Mouse (Mus musculus) mesoderm, embryonic 11.5 days (tissue): Measurements from ENCODE around the gene Nr1h4.

Experiments used
- DNase-seq: peaks from one replicate; pipeline ENCODE4 v3.0.0-alpha.2; 2012; ENCODE audit warnings: low read depth, low spot score

The Nr1h4 gene

DNA sequence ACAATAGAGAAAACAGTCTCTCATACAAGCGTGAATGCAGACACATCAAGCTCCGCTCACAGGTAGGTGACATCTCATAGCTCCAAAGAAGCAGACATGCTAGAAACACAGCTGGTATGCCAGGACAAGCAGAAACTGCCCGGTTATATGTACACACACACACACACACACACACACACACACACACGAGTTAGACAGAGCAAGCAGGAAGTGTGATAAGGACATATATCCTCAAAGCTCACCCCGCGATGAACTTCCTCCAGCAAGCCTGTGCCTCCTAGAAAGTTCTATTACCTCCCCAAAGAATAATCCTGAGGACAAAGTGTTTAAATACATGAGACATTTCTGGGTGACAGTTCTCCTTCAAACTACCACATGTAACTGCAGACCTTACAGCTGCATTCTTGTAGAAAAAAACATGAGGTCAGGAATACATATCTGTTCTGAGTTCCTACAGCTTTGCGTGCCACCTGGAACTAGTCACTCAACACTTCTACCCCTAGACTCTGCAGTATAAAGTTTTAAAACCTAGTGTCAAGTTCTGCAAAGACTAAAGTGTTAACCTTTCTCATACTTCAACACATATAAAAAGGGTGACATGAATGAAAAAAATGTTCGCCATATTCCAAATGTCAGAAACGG, 11.5 kb downstream of the Nr1h4 start:
- no peak for DNase-seq

DNA sequence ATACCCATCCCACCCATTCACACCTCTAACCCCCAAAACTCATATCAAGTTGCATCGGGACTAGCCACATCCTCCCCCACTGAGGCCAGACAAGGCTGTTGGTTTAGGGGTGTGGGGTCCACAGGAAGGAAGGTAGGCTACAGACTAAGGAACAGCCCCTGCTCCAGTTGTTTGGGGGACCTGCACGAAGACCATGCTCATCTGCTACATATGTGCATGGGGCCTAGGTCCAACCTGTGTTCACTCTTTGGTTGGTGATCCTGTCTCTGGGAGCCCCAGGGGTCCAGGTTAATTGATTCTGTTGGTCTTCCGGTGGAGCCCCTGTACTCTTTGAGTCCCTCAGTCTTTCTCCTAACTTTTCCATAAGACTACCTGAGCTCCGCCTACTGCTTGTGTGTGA, 13.0 kb downstream of the Nr1h4 start:
- DNase-seq, result no peak

DNA sequence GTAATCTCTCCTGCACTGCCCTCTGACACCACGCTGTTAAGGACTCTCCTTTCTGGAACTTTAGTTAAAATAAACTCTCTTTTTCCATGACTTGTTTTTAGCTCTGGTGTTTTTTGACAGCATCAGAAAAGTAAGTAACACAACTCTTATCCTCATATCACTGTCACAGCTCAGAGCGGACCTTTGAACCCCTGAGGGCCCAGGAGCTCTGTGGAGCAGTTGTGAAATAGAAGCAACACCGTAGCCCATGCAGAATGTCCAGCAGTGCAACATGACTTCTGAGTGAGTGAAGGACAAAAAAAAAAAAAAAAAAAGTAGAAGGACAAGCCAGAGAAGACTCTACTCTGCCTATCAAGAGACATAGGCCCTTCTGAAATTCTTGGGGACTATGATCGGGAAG, 14.2 kb downstream of the Nr1h4 start:
- DNase-seq, result no peak

DNA sequence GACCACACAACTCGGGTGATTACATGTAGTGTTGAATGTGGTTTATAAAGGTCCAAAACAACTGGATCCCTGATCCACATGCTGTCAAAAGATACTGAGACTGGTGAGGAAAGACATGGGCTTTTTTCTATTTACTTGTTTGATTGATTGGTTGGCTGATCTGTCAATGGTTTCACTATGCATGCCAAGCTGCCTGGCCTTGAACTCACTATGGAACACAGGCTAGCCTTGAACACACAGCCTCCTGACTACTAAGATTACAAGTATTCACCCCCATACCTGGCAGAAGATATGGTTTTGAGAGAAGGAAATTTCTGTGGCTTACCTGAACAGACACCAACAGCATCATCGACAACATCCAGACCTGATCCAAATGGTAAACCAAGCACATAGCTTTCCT, 15.0 kb downstream of the Nr1h4 start:
- no peak for DNase-seq

DNA sequence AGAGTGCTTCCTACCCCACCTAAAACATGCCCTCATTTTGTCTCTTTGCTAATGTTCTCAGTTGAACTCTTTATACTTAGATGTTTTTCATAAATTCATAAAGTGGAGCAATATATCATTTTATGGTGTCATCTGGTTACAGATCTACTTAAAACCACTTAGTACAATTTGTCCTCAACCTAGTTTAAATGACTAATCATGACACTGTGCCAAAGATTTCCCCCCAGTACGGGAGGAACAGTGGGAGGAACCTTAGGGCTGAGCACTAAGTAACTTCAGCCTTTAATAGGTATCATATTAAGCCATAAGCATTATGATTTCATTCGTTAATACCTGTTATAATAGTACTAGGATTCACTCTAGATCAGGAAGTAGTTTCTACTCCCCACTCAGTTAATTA, 17.6 kb downstream of the Nr1h4 start:
- no peak for DNase-seq

DNA sequence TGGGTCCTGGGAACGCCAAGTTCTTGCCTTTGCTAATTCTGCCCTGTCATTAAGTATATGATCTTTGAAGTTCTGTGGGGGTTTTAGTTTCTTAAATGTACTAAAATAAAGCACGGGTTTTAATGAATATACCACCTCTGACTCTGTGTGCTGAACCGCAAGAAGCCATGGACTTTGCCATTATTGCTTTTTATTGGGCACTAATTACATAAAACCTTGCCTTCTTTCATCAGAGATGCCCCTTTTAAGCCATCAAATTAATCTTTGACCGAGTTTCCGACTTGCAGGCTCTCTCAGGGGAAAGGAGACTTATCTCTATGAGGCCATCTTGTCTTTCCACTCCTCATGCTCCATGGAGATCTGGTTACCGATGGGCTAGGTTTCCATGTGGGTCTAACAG, 20.8 kb downstream of the Nr1h4 start:
- no peak for DNase-seq

DNA sequence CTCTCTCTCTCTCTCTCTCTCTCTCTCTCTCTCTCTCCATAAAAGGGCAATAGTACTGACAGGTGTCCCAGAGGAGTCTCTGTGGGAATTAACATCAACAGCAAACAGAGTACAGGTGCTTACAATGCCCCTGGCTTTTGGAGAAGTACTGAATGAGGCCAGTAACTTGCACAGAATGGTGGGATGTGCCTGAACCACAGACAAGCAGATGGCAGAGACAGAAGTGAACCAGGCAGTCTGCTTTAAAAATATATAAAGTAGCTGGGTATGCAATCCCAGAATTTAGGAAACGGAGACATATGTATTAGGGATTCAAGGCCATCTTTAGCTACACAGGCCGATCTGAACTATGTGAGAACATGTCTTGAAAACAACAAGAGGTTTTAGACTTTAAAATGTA, 22.8 kb downstream of the Nr1h4 start:
- no peak for DNase-seq

DNA sequence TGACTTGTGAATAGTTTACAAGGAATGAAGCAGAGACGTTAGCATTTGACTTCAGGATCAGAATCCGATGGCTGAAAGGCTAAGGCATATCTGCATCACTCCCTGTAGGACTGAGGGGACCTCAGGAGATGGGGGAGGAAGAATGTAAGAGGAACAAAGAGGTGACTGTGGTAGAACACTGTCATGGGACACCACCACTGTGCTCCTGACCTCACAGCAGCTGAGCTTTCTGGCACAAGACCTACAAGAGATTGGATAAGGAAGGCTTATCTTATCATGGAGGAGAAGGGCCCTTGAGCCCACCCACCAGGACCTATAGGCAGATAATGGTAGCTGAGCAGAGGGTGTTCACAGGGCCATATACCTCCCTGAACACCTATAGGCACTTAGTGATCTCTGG, 24.8 kb downstream of the Nr1h4 start:
- no peak for DNase-seq

DNA sequence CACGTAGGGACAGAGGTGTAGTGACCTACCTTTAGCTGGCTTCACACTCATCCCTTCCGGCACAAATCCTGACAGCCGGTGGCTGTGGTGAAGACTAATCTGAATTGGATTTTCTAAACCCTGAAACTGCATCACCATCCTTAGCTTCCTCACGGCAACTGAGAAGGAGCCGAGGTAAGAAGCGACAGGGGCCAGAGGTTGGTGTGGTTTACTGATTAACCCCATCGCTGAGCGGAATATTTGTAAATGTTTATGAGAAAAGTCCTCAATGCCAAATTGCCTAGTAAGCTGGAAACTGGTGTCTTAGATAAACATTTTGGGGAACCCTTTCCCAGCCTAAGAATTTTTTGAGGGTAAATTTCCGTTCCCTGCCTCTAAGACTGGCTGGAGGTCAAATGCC, 26.9 kb downstream of the Nr1h4 start:
- DNase-seq, result no peak

DNA sequence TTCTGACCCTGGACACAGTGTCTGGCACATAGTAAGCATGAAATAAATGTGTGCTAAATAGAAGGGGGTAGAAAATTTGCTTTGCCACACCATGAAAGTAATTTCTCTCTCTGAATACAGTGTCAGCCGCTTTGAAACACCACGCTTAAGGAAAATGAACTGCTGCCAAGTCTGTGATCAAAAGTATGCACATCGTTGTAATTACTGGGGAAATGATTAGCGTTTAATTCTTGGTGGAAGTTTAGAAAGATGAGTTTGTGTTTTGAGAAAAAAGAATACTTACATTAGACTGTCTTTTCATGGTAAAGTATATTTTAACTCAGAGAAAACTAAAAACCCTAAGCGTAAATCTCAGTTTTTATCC, 27.8 kb downstream of the Nr1h4 start:
- DNase-seq, result no peak

DNA sequence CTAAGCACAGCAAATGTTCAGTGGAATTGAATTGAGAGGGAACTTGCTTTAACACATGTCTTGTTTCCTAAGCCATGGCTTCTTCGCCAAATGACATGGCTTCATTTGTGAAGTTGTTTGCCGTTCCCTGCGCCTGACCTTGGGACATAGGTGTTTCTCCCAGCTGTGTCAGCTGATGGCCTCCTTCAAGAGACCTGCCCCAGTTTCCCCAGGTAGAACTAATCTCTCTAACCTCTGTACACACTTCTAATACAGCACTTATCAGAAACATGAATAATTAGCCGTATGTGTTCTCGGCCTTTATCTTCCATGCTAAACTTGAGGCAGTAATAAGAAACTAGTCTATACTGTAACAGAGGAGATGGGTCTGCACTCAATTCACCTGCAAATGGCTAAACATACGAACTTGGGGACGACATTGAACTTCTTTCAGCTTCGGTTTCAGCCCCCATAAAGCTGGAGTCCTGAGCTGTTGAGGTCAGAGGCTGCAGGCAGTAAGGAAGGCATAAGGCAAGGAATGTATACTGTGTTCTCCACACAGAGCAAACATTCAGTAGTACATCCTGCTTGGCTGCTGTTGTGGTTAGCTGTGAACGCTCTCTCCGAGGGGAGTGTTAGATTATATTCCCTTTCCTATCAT, 28.3 kb downstream of the Nr1h4 start:
- DNase-seq, result no peak

DNA sequence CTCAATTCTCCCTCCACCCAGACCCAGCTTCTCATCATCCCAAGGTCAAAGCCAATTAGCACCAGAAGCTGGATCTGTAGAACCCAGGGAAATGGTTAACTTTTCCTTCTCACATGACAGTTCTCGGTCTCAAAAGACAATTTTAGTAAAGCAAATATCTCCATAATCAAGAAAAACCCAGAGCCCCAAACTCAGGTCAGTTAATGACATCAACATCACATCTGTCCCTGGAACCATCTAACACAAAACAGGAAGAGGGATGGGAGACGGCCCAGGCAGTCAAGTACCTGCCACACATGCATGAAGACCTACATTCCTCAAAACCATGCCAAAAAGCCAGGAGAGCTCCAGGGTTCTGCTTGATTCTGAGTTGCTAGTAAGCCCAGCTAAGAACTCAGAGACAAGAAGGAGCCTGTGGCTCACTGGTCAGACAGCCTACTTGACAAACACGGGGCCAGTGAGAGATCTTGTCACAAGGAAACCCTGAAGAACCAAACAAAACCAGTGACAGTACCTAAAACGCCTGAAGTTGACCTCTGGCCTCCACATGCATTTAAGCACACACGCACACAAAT, 30.3 kb downstream of the Nr1h4 start:
- no peak for DNase-seq

DNA sequence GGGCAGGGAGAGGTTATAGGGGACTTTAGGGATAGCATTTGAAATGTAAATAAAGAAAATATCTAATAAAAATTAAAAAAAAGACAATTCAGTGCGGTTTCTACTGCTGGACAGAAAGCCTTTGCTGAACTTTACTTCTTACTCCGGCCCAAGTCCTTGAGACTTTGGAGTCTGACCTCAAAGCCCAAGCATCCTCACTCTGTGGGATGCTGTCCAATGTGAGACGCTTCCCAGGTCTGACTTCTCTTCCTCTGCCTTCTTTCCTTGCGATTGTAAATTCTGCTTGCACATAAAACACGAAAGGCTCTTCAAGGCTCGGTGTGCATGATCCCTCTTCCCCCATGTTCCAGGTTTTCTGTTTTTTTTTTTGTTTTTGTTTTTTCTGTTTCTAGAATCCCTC, 31.5 kb downstream of the Nr1h4 start:
- DNase-seq, result no peak

DNA sequence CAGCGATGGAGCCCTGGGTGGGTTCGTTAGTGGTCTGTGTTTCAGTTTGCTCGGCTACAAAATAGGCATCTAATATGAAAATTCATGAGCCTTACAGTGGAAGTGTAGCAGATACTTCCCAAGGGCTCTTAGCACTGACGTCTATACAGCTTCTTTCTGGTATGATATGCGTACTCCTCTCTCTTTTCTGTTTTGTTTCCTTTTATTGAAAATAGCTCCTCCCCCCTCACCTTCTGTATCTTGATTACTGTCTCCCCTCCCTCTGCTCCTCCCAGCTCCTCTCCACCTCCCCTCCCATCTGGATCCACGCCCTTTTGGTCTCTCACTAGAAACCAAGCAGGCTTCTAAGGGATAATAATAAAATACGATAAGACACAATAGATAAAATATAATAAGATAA, 37.8 kb downstream of the Nr1h4 start:
- no peak for DNase-seq

DNA sequence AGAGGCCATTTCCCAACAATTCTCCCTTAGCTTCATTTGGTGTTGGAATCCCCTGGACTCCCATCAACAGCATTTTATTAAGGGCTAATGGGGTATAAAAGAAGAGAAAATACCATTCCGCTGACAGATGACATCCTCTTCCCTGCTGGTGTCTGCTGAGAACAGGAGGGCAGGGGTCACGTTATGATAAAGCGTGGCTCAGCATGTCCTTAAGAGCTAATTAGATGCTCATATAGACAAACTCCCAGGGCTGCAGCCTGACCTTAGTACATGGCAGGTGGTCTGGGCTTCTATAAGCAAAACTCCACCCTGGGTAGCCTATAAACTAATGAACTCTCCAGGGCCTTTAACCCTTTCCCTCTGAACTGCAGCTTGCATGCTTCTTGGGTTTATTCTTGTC, 42.1 kb downstream of the Nr1h4 start:
- peak; percentile 75 for DNase-seq

DNA sequence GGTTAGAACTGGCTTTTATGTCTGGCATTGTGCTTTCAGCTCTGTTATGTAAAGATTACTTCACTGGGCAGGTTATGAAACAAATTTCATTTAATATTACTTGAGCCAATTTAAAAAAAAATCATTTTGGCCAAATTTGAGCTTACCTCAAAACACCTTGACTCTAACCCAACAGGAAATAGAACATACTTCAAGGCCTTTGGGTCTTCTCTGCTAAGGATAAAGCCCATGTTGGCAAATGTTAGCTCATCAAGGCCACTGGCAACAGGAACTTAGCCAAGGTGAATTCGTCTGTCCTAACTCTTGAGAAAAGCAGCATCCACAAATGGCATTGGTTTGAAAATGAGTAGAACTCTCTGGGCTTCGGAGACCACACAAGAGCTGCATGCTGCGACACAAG, 43.1 kb downstream of the Nr1h4 start:
- DNase-seq, result no peak

DNA sequence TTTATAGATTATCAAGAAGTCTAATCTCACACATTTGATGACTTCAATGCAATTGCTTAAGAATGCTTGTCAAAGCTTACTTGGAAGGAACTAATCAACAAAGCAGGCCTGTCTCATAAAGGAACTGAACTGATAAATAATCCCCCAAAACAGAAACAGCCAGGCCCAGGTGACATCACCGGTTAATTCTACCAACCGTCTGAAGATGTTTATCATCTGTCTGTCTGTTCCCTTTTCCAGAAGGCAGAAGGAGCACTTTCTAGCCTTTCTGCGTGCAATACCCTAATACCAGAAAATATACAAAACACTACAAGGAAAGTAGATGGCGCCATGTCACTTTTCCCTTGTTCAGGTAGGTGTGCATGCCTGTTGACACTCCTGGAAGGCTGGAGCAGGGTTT, 43.9 kb downstream of the Nr1h4 start:
- no peak for DNase-seq

DNA sequence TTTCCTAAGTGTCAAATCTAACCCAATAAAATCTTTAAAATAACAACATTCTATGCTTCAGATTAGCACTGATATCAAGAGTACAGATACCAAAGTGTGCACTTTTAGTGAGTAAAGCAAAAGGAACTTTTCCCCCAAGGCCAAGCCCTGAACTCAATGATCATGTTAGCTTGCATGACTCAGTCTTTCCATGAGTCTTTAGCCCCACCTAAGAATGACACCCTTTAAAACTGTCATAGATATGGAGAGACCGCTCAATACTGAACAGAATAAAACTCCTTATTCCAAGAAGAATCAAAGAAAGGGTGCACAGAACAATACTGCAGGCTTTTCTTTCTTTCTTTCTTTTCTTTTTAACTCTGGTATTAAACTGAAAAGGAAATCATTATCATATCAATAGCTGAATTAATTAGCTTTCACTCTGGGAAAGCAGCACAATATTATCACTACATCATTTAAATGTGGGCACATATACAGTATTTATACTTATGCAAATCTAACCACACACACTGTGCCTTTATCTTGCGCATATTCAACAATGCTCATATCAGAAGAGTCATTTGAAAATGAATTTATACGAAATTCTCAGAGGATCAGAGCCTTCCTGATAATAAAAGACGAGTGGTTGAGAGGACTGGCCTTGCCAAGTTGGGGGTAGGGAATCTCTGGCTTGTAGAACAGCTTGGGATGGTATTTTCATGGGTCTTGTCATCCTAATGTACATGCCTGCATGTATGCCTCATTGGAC, 46.2 kb downstream of the Nr1h4 start:
- no peak for DNase-seq

DNA sequence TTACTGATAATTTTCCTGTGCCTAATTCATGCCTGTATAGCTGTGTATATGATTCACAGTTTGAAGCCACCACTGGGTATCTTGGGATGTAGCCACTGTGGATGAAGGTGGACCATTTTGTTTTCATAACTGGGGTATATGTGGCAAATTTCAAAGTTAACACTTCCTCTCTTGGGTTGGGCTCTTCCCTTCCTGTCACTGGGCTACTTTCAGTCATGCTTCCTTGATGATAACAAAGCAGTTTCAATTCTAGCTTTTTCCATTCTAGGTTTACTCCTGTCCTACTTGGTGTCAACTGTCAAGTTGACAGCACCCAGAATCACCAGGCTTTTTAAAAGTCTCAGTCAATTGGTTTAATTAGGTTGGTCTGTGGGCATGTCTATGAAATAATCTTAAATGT, 48.5 kb downstream of the Nr1h4 start:
- DNase-seq, result no peak

DNA sequence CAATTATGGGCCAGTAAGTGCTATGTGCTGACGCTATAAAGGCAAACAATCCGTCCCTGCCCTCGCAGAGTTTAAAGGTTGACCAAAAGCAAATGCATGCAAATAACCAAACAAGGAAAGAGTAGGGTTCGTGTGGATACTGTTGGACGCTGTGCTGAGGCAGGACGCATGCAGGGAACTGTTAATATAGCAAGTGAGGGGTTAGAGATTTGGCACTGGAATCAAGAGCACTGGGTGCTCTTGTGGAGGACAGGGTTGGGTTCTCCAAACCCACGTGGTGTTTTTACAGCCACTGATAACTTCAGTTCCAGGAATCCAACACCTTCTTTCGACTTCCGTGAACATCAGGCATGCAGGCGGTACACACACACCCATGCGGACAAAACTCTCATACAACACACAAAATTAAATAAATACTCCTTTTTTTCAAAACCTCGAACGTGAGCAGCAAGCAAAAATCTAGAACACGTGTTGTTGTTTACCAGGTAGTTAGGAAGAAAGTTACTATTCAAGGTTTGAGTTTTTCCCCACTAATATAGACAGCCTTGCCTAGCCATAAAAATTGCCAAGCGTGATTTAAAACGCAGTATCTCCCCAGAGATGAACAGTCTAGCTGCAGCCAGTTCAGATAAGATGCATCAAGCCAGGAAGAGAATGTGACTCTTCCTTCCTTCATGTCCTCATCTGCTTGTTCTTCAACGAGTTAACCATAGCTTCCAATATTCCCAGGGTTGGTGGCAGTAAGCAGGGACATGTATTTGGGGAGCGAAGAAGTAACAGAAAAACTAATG, 49.4 kb downstream of the Nr1h4 start:
- DNase-seq, result no peak

DNA sequence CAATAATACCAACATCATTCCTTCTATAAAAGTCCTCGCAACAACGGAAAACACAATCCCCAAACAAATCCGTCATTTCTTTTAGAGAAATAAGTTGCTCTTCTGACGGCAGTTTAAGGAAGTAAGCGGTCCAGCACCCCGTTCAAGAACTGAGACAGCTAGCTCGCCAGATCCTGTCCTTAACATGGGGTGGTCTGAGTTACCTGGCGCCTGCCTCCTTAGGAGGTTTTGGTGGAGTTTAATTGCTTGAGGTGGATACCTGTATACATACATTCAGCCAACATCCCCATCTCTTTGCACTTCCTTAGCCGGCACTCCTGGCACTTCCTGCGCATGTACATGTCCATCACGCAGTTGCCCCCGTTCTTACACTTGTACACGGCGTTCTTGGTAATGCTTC, 50.3 kb downstream of the Nr1h4 start:
- DNase-seq, result no peak

DNA sequence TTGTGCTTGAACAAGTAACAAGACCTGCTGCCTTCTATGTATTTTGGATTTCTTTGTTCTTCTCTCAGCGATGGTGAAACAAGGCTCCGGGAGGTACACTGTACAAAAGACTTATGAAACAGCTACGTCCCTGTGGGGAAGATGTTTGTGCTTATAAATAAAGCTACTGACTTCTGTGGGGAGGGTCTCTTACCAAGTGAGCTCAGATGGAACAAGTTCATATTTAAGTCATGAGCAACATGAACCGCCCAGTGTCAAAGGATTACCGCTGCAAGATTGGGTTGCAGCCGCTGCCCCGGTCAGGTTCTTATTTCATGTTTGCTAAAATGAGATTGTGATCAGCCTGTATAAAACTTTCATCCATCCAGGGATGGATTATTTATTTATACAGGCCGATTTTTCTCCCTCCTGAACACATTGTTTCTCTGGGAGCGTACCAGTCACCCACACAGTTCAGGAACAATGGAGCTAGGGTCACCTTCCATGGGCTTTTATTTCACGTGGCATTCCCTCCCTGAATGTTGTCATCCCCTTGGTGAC, 51.2 kb downstream of the Nr1h4 start:
- peak; percentile 61 for DNase-seq
